Mouse (Mus musculus): Measurements from ENCODE around the gene Ppp1r14b.
"Not testable (repeated sequence)": the region's sequence is repeated elsewhere in the genome, so short reads cannot be mapped to it uniquely, and the experiment has no call there.

- TF ChIP-seq CTCF, EP300 (IDR thresholded peaks at IDR 0.05; ENCODE audit: low read depth): not testable (repeated sequence)
Observed at GRCm38 (mm10) chr19:6991166-6991565, 16.4 kb downstream of the Ppp1r14b start.

Data from heart, postnatal 0 days (tissue).